In the genomic region with DNA sequence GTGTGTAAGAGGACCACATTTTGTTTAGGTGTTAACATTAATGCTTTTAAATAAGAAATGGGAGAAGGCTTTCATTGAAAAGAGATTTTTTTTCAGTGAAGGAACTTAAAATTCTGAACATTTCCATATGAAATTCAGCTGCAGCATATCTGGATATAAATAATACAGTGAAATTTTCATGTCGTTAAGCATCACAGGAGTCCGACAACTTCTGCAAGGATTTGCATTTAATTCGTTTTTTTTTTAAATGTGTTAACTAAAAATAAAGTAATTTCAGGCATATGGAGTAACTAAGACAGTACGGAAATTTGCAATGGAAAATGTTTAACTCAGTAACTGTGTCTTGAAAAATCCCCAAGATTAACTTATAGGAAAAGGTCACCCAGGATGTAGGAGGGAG, we compare ENCODE assay signal across 20 mouse cellular contexts.
"Had no signal": no experiment of that assay in that cellular context is flagged by ENCODE, and none has a peak within 500 bp of the region (broad histone marks: within the 10 kb centered on the region; RNA-seq: fewer than 3 reads in every experiment).

No protein-coding gene starts in this region.

- H3K27me3 ChIP-seq: kidney, embryonic 15.5 days; limb, embryonic 13.5 days; liver, embryonic 12.5 days; liver, embryonic 15.5 days; lung, embryonic 15.5 days; stomach, embryonic 15.5 days had no signal

- DNase-seq: kidney, adult 8-10 months; kidney, postnatal 10 days; kidney, postnatal 36 days; layer of hippocampus, postnatal 36 days; liver; lung, adult 18-20 months; lung, postnatal 10 days; lung, postnatal 4 days; midbrain, embryonic 14.5 days; spleen, adult 18-20 months; thymus, adult 18-20 months; thymus, postnatal 36 days had no signal

- H3K36me3 ChIP-seq: kidney, embryonic 15.5 days; limb, embryonic 10.5 days; limb, embryonic 13.5 days; liver, embryonic 12.5 days; liver, embryonic 15.5 days; lung, embryonic 15.5 days; stomach, embryonic 15.5 days had no signal

- H3K4me2 ChIP-seq: kidney, embryonic 15.5 days; limb, embryonic 13.5 days; liver, embryonic 12.5 days; liver, embryonic 15.5 days; lung, embryonic 15.5 days; midbrain, embryonic 11.5 days; stomach, embryonic 15.5 days had no signal

- H3K4me1 ChIP-seq: kidney, embryonic 15.5 days; limb, embryonic 10.5 days; limb, embryonic 13.5 days; liver, embryonic 12.5 days; liver, embryonic 15.5 days; lung, embryonic 15.5 days; stomach, embryonic 15.5 days had no signal

- ATAC-seq: liver, embryonic 12.5 days had no signal

- H3K9ac ChIP-seq: kidney, embryonic 15.5 days; limb, embryonic 13.5 days; liver, embryonic 12.5 days; liver, embryonic 15.5 days; lung, embryonic 15.5 days; stomach, embryonic 15.5 days had no signal

- H3K4me3 ChIP-seq: kidney, embryonic 15.5 days; limb, embryonic 10.5 days; limb, embryonic 13.5 days; liver, embryonic 12.5 days; liver, embryonic 15.5 days; lung, embryonic 15.5 days; stomach, embryonic 15.5 days had no signal

- H3K27ac ChIP-seq: kidney, embryonic 15.5 days; limb, embryonic 10.5 days; limb, embryonic 13.5 days; liver, embryonic 12.5 days; liver, embryonic 15.5 days; lung, embryonic 15.5 days; stomach, embryonic 15.5 days had no signal

- H3K9me3 ChIP-seq: kidney, embryonic 15.5 days; limb, embryonic 10.5 days; limb, embryonic 13.5 days; liver, embryonic 12.5 days; liver, embryonic 15.5 days; lung, embryonic 15.5 days; stomach, embryonic 15.5 days had no signal
